Mouse (Mus musculus) CH12.LX (cell line): Measurements from ENCODE around the gene Trmt11. TPM values are rescaled to one million over a fixed set of nuclear protein-coding genes. Genes with fewer than 3 reads are reported as not detected.

Source experiments
- DNase-seq: peaks from one replicate; pipeline ENCODE4 v3.0.0-alpha.2; 2013; ENCODE audit errors: extremely low read depth
- H3K27ac ChIP-seq: 2 replicates; pipeline ENCODE4 v1.5.1; 2012; ENCODE audit warnings: low read depth, mild to moderate bottlenecking, control low read depth, moderate library complexity; ENCODE audit not compliant: insufficient read depth
- H3K27me3 ChIP-seq: replicated peaks from 2 replicates; pipeline ENCODE3; 2012; ENCODE audit warnings: inconsistent platforms
- H3K36me3 ChIP-seq, 2 experiments: replicated peaks in 1 of 2; 2 replicates each; pipeline versions ENCODE3 to v1.6.1; 2012; ENCODE audit warnings: inconsistent platforms in 1 of 2, low read length in 1 of 2, mild to moderate bottlenecking in 1 of 2, mixed read lengths in 1 of 2, moderate library complexity in 1 of 2; ENCODE audit not compliant: control insufficient read depth in 1 of 2, insufficient read depth in 1 of 2
- H3K4me1 ChIP-seq, 2 experiments: 2 replicates each; pipeline ENCODE4 v1.6.1; 2012; ENCODE audit warnings: inconsistent platforms in 1 of 2, moderate library complexity in 1 of 2; ENCODE audit not compliant: insufficient read depth in 2 of 2, control insufficient read depth in 1 of 2
- H3K4me2 ChIP-seq: 2 replicates; pipeline ENCODE4 v1.6.1; 2012; ENCODE audit warnings: low read depth, mild to moderate bottlenecking, control low read depth; ENCODE audit not compliant: poor library complexity, insufficient read depth, severe bottlenecking
- H3K4me3 ChIP-seq, 3 experiments: fragments of 150-350 bp in 1 of 3; sonication (generic) in 1 of 3; replicated peaks in 1 of 3; 2 replicates each; pipeline versions ENCODE3 to v1.5.1; 2011 to 2012; ENCODE audit warnings: low read depth in 2 of 3, low read length in 2 of 3, mild to moderate bottlenecking in 2 of 3, moderate library complexity in 2 of 3, control low read depth in 1 of 3, improper control_type of control experiment in 1 of 3, inconsistent platforms in 1 of 3, mixed read lengths in 1 of 3; ENCODE audit not compliant: poor library complexity in 1 of 3
- H3K79me2 ChIP-seq: replicated peaks from 2 replicates; pipeline ENCODE4 v1.6.1; 2012; ENCODE audit warnings: mild to moderate bottlenecking, moderate library complexity; ENCODE audit not compliant: control insufficient read depth, poor library complexity, insufficient read depth, severe bottlenecking; ENCODE audit errors: extremely low read depth
- H3K9ac ChIP-seq: 2 replicates; pipeline ENCODE4 v1.6.1; 2012; ENCODE audit warnings: low read depth, mild to moderate bottlenecking, control low read depth, moderate library complexity; ENCODE audit not compliant: insufficient read depth
- H3K9me3 ChIP-seq: replicated peaks from 2 replicates; pipeline ENCODE3; 2012; ENCODE audit warnings: low read length, inconsistent platforms, mixed read lengths
- BHLHE40 ChIP-seq: IDR thresholded peaks from 2 replicates; pipeline ENCODE4 v1.6.1; 2011; ENCODE audit warnings: mild to moderate bottlenecking, low read depth, low read length, improper control_type of control experiment
- CHD1 ChIP-seq: IDR thresholded peaks from 2 replicates; pipeline ENCODE4 v1.6.1; 2012; ENCODE audit warnings: low read depth, low read length, improper control_type of control experiment, inconsistent platforms
- CHD2 ChIP-seq: IDR thresholded peaks from 2 replicates; pipeline ENCODE4 v1.6.1; 2011; ENCODE audit warnings: low read length, improper control_type of control experiment
- CTCF ChIP-seq, 2 experiments: IDR thresholded peaks in 1 of 2; conservative IDR thresholded peaks in 1 of 2; 2 replicates each; pipeline ENCODE4 v1.5.1; 2011 to 2012; ENCODE audit warnings: low read depth in 2 of 2, low read length in 2 of 2, improper control_type of control experiment in 1 of 2, inconsistent platforms in 1 of 2, mild to moderate bottlenecking in 1 of 2, moderate library complexity in 1 of 2
- E2F4 ChIP-seq: IDR thresholded peaks from 2 replicates; pipeline ENCODE4 v1.6.1; 2011; ENCODE audit warnings: low read depth, low read length, improper control_type of control experiment; ENCODE audit not compliant: insufficient replicate concordance
- ELF1 ChIP-seq: IDR thresholded peaks from 2 replicates; pipeline ENCODE4 v1.6.1; 2014; ENCODE audit warnings: low read depth, mild to moderate bottlenecking, inconsistent platforms, low read length, improper control_type of control experiment
- EP300 ChIP-seq: IDR thresholded peaks from 2 replicates; pipeline ENCODE4 v1.6.1; 2011; ENCODE audit warnings: low read length, improper control_type of control experiment
- ETS1 ChIP-seq: conservative IDR thresholded peaks from 2 replicates; pipeline ENCODE4 v1.6.1; 2012; ENCODE audit warnings: low read depth, mild to moderate bottlenecking, inconsistent platforms, low read length, improper control_type of control experiment, moderate library complexity
- GABPA ChIP-seq: IDR thresholded peaks from 2 replicates; pipeline ENCODE4 v1.6.1; 2012; ENCODE audit warnings: low read depth, low read length, improper control_type of control experiment, inconsistent platforms; ENCODE audit not compliant: insufficient replicate concordance
- HCFC1 ChIP-seq: IDR thresholded peaks from 2 replicates; pipeline ENCODE4 v1.6.1; 2012; ENCODE audit warnings: low read depth, mild to moderate bottlenecking, inconsistent platforms, low read length, improper control_type of control experiment
- IRF4 ChIP-seq: IDR thresholded peaks from 2 replicates; pipeline ENCODE4 v1.6.1; 2014; ENCODE audit warnings: low read depth, mild to moderate bottlenecking, inconsistent platforms, low read length, improper control_type of control experiment
- JUN ChIP-seq: IDR thresholded peaks from 2 replicates; pipeline ENCODE4 v1.6.1; 2011; ENCODE audit warnings: low read depth, mild to moderate bottlenecking, low read length, improper control_type of control experiment, moderate library complexity; ENCODE audit not compliant: insufficient read depth
- JUND ChIP-seq: conservative IDR thresholded peaks from 2 replicates; pipeline ENCODE4 v1.6.1; 2011; ENCODE audit warnings: low read depth, low read length, improper control_type of control experiment
- KAT2A ChIP-seq: IDR thresholded peaks from 2 replicates; pipeline ENCODE4 v1.6.1; 2012; ENCODE audit warnings: low read length, improper control_type of control experiment, inconsistent platforms; ENCODE audit not compliant: insufficient replicate concordance
- MAFK ChIP-seq: IDR thresholded peaks from 2 replicates; pipeline ENCODE4 v1.6.1; 2011; ENCODE audit warnings: low read length, improper control_type of control experiment; ENCODE audit not compliant: insufficient replicate concordance
- MAX ChIP-seq: IDR thresholded peaks from 2 replicates; pipeline ENCODE4 v1.6.1; 2011; ENCODE audit warnings: low read length, improper control_type of control experiment
- MAZ ChIP-seq: IDR thresholded peaks from 2 replicates; pipeline ENCODE4 v1.6.1; 2012; ENCODE audit warnings: low read depth, mild to moderate bottlenecking, inconsistent platforms, low read length, improper control_type of control experiment, moderate library complexity
- MEF2A ChIP-seq: IDR thresholded peaks from 2 replicates; pipeline ENCODE4 v1.6.1; 2014; ENCODE audit warnings: low read depth, mild to moderate bottlenecking, inconsistent platforms, low read length, improper control_type of control experiment, borderline replicate concordance
- MXI1 ChIP-seq: IDR thresholded peaks from 2 replicates; pipeline ENCODE4 v1.6.1; 2011; ENCODE audit warnings: mild to moderate bottlenecking, low read depth, low read length, improper control_type of control experiment
- MYC ChIP-seq: IDR thresholded peaks from 2 replicates; pipeline ENCODE4 v1.6.1; 2011; ENCODE audit warnings: low read depth, mild to moderate bottlenecking, improper control_type of control experiment, low read length
- NELFE ChIP-seq: IDR thresholded peaks from 2 replicates; pipeline ENCODE4 v1.6.1; 2011; ENCODE audit warnings: low read depth, low read length, improper control_type of control experiment
- NRF1 ChIP-seq: IDR thresholded peaks from 2 replicates; pipeline ENCODE4 v1.6.1; 2014; ENCODE audit warnings: low read depth, mild to moderate bottlenecking, inconsistent platforms, low read length, improper control_type of control experiment, moderate library complexity
- PAX5 ChIP-seq: IDR thresholded peaks from 2 replicates; pipeline ENCODE4 v1.6.1; 2012; ENCODE audit warnings: low read length, inconsistent platforms, mixed read lengths
- POLR2A ChIP-seq: IDR thresholded peaks from 2 replicates; pipeline ENCODE4 v1.6.1; 2011; ENCODE audit warnings: low read depth, mild to moderate bottlenecking, improper control_type of control experiment, low read length
- POLR2AphosphoS2 ChIP-seq: IDR thresholded peaks from 2 replicates; pipeline ENCODE4 v1.6.1; 2011; ENCODE audit warnings: low read depth, low read length, improper control_type of control experiment
- RAD21 ChIP-seq: IDR thresholded peaks from 2 replicates; pipeline ENCODE4 v1.6.1; 2011; ENCODE audit warnings: low read depth, mild to moderate bottlenecking, low read length, improper control_type of control experiment, moderate library complexity
- RCOR1 ChIP-seq: conservative IDR thresholded peaks from 2 replicates; pipeline ENCODE4 v1.6.1; 2012; ENCODE audit warnings: low read depth, mild to moderate bottlenecking, inconsistent platforms, low read length, improper control_type of control experiment
- SIN3A ChIP-seq: IDR thresholded peaks from 2 replicates; pipeline ENCODE4 v1.6.1; 2012; ENCODE audit warnings: low read length, improper control_type of control experiment, inconsistent platforms
- SMC3 ChIP-seq: IDR thresholded peaks from 2 replicates; pipeline ENCODE4 v1.6.1; 2011; ENCODE audit warnings: low read depth, low read length, improper control_type of control experiment
- TBP ChIP-seq: conservative IDR thresholded peaks from 2 replicates; pipeline ENCODE4 v1.6.1; 2011; ENCODE audit warnings: low read depth, low read length, improper control_type of control experiment
- TCF12 ChIP-seq: IDR thresholded peaks from 2 replicates; pipeline ENCODE4 v1.6.1; 2014; ENCODE audit warnings: low read depth, mild to moderate bottlenecking, inconsistent platforms, low read length, improper control_type of control experiment
- UBTF ChIP-seq: IDR thresholded peaks from 2 replicates; pipeline ENCODE4 v1.6.1; 2012; ENCODE audit warnings: low read depth, mild to moderate bottlenecking, inconsistent platforms, low read length, improper control_type of control experiment, moderate library complexity
- USF1 ChIP-seq: IDR thresholded peaks from 2 replicates; pipeline ENCODE4 v1.6.1; 2014; ENCODE audit warnings: low read depth, mild to moderate bottlenecking, inconsistent platforms, low read length, improper control_type of control experiment
- USF2 ChIP-seq: conservative IDR thresholded peaks from 2 replicates; pipeline ENCODE4 v1.6.1; 2011; ENCODE audit warnings: low read depth, low read length, improper control_type of control experiment
- ZC3H11A ChIP-seq: IDR thresholded peaks from 2 replicates; pipeline ENCODE4 v1.6.1; 2012; ENCODE audit warnings: low read depth, mild to moderate bottlenecking, inconsistent platforms, low read length, improper control_type of control experiment
- ZKSCAN1 ChIP-seq: IDR thresholded peaks from 2 replicates; pipeline ENCODE4 v1.6.1; 2012; ENCODE audit warnings: low read depth, inconsistent platforms, low read length, improper control_type of control experiment, borderline replicate concordance
- ZMIZ1 ChIP-seq: IDR thresholded peaks from 2 replicates; pipeline ENCODE4 v1.6.1; 2012; ENCODE audit warnings: low read depth, mild to moderate bottlenecking, inconsistent platforms, low read length, improper control_type of control experiment
- ZNF384 ChIP-seq: IDR thresholded peaks from 2 replicates; pipeline ENCODE4 v1.6.1; 2012; ENCODE audit warnings: low read depth, low read length, improper control_type of control experiment, inconsistent platforms
- dilution Hi-C: fragments of 300-500 bp; cut with MboI; formaldehyde crosslinking; loops from 2 replicates; pipeline ENCODE4 v1.14.3; 2020; ENCODE audit warnings: low sequenced_read_pairs; ENCODE audit not compliant: extremely low pct_unique_long_range_greater_than_20kb, extremely low pct_ligation_motif_present
- in situ Hi-C: fragments of 300-500 bp; cut with MboI; formaldehyde crosslinking; loops from 3 replicates; pipeline ENCODE4 v1.14.3; 2019; ENCODE audit warnings: low sequenced_read_pairs, low pct_ligation_motif_present, low pct_unique_long_range_greater_than_20kb, mixed read lengths
- polyA plus RNA-seq: library from polyadenylated mRNA; unstranded; fragments of >175 nt; gene quantifications from 2 replicates; pipeline ENCODE4 v1.2.1, GENCODE M21; 2012; ENCODE audit warnings: low read depth; ENCODE audit not compliant: insufficient read length
- total RNA-seq, 2 experiments: library from RNA; depleted of rRNA; stranded (reverse); fragments of 300-350 nt in 1 of 2; fragments of >200 nt in 1 of 2; gene quantifications; 2 replicates each; pipeline ENCODE4 v1.2.3; 2012 to 2014

Trmt11 gene
- total and polyA plus RNA-seq, 3 experiments = 11.9 to 40.3 (median 21.1) TPM

GRCm38 (mm10) chr10:30618091-30618917 is 17.8 kb upstream of the Trmt11 start:
- in situ Hi-C loops = loop anchor here (5.0 to 25.0 kb wide), 2 partner anchors 99 to 694 kb away; partner anchors contain the start of gene Hddc2
- Histone ChIP-seq H3K79me2 (0 out of 2 replicates have a peak, but pooled peaks cover 2% of the 10 kb centered on the region), H3K9ac (peak overlapping the region; percentile 76), H3K9me3 (no peaks in the 10 kb centered on the region), H3K27ac (peak overlapping the region; percentile 86), H3K4me3 (peak overlapping the region; percentile 64 to 69 (median 69)), H3K4me1 (peaks cover 0 to 20% of the 10 kb centered on the region in 2 experiments; a peak in 3 of 4 replicates), H3K36me3 (peaks cover 0 to 2% of the 10 kb centered on the region in 2 experiments), H3K4me2 (peak overlapping the region; percentile 86; the same call in 1 of the 2 replicates), H3K27me3 (no peaks in the 10 kb centered on the region)
- peak; percentile 98 for DNase-seq
- dilution Hi-C loops = no loop called here
- TF ChIP-seq GABPA (no peak; the same call in 1 of the 2 replicates), ZMIZ1 (peak; percentile 63), MXI1 (peak; percentile 78), USF1 (peak; percentile 30), CTCF (conservative IDR thresholded peaks at IDR 0.05 in 1 of 2, IDR thresholded peaks at IDR 0.05 in 1 of 2; ENCODE audit: low read depth in 2 of 2, low read length in 2 of 2) (peak in 1 of 2 experiments; percentile 41; a peak in 2 of 4 replicates), NELFE (peak; percentile 90), TCF12 (peak; percentile 93; the same call in 1 of the 2 replicates), KAT2A (peak; percentile 70; the same call in 1 of the 2 replicates), MYC (no peak; the same call in 1 of the 2 replicates), SMC3 (peak; percentile 12; the same call in 1 of the 2 replicates), JUN (no peak), IRF4 (peak; percentile 37; the same call in 1 of the 2 replicates), UBTF (0 out of 2 replicates have a peak, but pooled peaks have one; percentile 44), NRF1 (peak; percentile 98), MAFK (no peak), ZC3H11A (no peak), ZKSCAN1 (no peak), USF2 (no peak), MAZ (no peak), POLR2AphosphoS2 (peak; percentile 86), ZNF384 (no peak), BHLHE40 (no peak), CHD2 (no peak), MEF2A (no peak; the same call in none of the 2 replicates), JUND (no peak), ELF1 (peak; percentile 78), CHD1 (no peak), PAX5 (no peak), RAD21 (peak; percentile 17), E2F4 (no peak), SIN3A (peak; percentile 95), TBP (peak; percentile 79), POLR2A (peak; percentile 86), ETS1 (peak; percentile 93), HCFC1 (peak; percentile 89), MAX (peak; percentile 75), EP300 (no peak), RCOR1 (no peak)
